Mouse (Mus musculus): ENCODE results near the gene Cmtm4. TPM values are rescaled to one million over a fixed set of nuclear protein-coding genes. Genes with fewer than 3 reads are reported as not detected.

The Cmtm4 gene
- polyA plus RNA-seq (2012; ENCODE audit: insufficient read depth, low replicate concordance), result 0.69 and 1.2 TPM in 2 replicates

- H3K9me3 ChIP-seq, result peaks cover 16% of the 10 kb centered on the region
- peak within 1 kb of the TSS; percentile 93 for H3K4me3 ChIP-seq (replicated peaks)
- peaks cover 18% of the 10 kb centered on the region for H3K4me1 ChIP-seq
- no peak for TF ChIP-seq GATA1 (IDR thresholded peaks at IDR 0.05; ENCODE audit: borderline replicate concordance, low read length)
- TF ChIP-seq FLI1 (IDR thresholded peaks at IDR 0.05; ENCODE audit: low read length), result no peak
- H3K36me3 ChIP-seq (replicated peaks; ENCODE audit: low read length), result no peaks in the 10 kb centered on the region
- peaks cover 37% of the 10 kb centered on the region for H3K27me3 ChIP-seq (replicated peaks)
These were observed at the start of gene Cmtm4 for GRCm38 (mm10) chr8:104395703-104396357. Cmtm4 (minus strand) TSS chr8:104395807.

- peaks cover 10% of the 10 kb centered on the region for H3K36me3 ChIP-seq (replicated peaks; ENCODE audit: low read length)
- no peaks in the 10 kb centered on the region for H3K9me3 ChIP-seq
- no peak overlapping the region for H3K4me3 ChIP-seq (replicated peaks)
- peaks cover 25% of the 10 kb centered on the region for H3K4me1 ChIP-seq
- TF ChIP-seq GATA1 (IDR thresholded peaks at IDR 0.05; ENCODE audit: borderline replicate concordance, low read length) (no peak), FLI1 (IDR thresholded peaks at IDR 0.05; ENCODE audit: low read length) (no peak)
- peaks cover 6% of the 10 kb centered on the region for H3K27me3 ChIP-seq (replicated peaks)
These were observed 49.6 kb upstream of the Cmtm4 start for GRCm38 (mm10) chr8:104445248-104445647.

GRCm38 (mm10) chr8:104443125-104443679, 47.6 kb upstream of the Cmtm4 start:
- no peaks in the 10 kb centered on the region for H3K9me3 ChIP-seq
- peaks cover 3% of the 10 kb centered on the region for H3K27me3 ChIP-seq (replicated peaks)
- peak overlapping the region; percentile 93 for H3K4me3 ChIP-seq (replicated peaks)
- H3K4me1 ChIP-seq, result peaks cover 31% of the 10 kb centered on the region
- peaks cover 31% of the 10 kb centered on the region for H3K36me3 ChIP-seq (replicated peaks; ENCODE audit: low read length)
- TF ChIP-seq GATA1 (IDR thresholded peaks at IDR 0.05; ENCODE audit: borderline replicate concordance, low read length), result no peak
- TF ChIP-seq FLI1 (IDR thresholded peaks at IDR 0.05; ENCODE audit: low read length), result no peak

DNA sequence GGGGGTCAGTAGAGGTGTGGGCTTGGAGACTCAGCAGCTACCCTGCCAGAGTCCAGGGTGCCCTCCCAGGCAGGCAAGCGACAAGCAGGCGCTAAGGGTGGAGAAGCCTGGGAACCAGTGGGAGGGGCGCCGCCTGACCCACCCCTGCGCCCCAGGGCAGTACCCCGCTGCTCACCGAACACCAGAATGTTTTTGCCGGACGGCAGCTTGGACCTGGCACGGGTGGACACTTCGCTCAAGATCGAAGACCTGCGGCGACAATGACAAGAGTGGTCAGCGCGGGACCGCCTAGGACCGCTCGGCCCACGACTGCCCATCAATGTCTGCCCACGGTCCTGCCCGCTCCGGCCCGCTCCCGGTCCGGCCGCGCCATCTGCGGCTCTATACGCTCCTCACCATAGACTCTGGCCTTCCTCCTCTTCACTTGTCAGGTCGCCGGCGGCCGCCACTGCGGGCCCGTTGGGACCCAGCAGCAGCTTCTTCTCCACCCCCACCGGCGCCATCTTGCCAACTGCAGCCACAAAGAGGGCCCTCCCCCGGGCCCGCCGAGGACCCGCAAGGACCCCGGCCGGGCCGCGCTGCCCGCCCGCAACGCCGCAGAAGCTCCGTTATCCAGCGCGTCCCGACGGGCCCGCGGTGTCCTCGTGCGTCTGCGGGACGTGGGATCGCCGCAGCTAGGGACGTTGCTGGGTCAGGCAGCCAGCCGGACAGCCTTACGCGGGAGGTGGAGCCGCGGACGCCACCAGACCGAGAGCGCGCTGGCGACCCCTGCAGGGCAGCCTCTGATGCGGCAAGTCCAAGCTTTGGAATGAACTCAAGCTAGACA, 46.9 kb upstream of the Cmtm4 start, which contains the start of gene Dync1li2:
Gene Dync1li2, minus strand, starts transcription at position 749 of the 826 bp plus-strand sequence.
- H3K4me3 ChIP-seq (replicated peaks), result peak within 1 kb of the TSS; percentile 93
- TF ChIP-seq GATA1 (IDR thresholded peaks at IDR 0.05; ENCODE audit: borderline replicate concordance, low read length) (no peak), FLI1 (IDR thresholded peaks at IDR 0.05; ENCODE audit: low read length) (no peak)
- no peaks in the 10 kb centered on the region for H3K9me3 ChIP-seq
- peaks cover 31% of the 10 kb centered on the region for H3K4me1 ChIP-seq
- H3K36me3 ChIP-seq (replicated peaks; ENCODE audit: low read length), result peaks cover 38% of the 10 kb centered on the region
- H3K27me3 ChIP-seq (replicated peaks), result peaks cover 3% of the 10 kb centered on the region

GRCm38 (mm10) chr8:104441613-104442012, 46.0 kb upstream of the Cmtm4 start:
- H3K4me1 ChIP-seq, result peaks cover 31% of the 10 kb centered on the region
- peaks cover 2% of the 10 kb centered on the region for H3K27me3 ChIP-seq (replicated peaks)
- H3K4me3 ChIP-seq (replicated peaks), result peak overlapping the region; percentile 93
- no peaks in the 10 kb centered on the region for H3K9me3 ChIP-seq
- TF ChIP-seq GATA1 (IDR thresholded peaks at IDR 0.05; ENCODE audit: borderline replicate concordance, low read length) (no peak), FLI1 (IDR thresholded peaks at IDR 0.05; ENCODE audit: low read length) (no peak)
- H3K36me3 ChIP-seq (replicated peaks; ENCODE audit: low read length), result peaks cover 47% of the 10 kb centered on the region

- no peaks in the 10 kb centered on the region for H3K9me3 ChIP-seq
These were observed 43.9 kb upstream of the Cmtm4 start for GRCm38 (mm10) chr8:104439461-104439860.

DNA sequence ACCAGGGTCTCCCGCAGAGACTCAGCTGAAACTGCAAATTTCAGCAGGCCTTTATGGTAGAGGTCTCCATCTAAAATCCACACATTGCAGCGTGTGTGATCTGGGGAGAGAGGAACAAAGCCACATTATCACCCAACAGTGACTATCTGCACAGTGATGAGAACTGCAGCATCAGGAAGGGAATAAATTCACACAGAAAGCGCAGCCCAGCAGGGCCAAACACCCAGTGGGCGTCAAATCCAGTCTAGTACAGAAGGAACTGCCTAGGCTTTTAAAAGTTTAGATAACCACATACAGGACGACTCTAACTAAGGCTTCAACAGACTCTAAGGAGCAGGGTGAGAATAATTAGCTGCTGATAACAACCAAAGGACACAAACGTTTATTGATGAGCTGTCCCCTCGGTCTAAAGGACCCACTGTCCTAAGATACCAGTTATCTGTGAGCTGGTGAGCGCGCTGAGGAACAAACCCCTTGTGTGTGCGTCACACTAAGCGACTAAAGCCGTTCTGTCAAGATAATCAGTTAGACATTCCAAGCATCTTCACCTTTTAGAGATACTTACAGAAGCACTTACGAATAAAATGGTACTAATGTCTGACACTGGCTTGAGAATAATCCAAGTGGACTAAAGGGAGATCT, 42.0 kb upstream of the Cmtm4 start:
- Histone ChIP-seq H3K36me3 (replicated peaks; ENCODE audit: low read length) (peaks cover 86% of the 10 kb centered on the region), H3K9me3 (no peaks in the 10 kb centered on the region), H3K27me3 (replicated peaks) (no peaks in the 10 kb centered on the region), H3K4me3 (replicated peaks) (no peak overlapping the region), H3K4me1 (peaks cover 43% of the 10 kb centered on the region)
- TF ChIP-seq FLI1 (IDR thresholded peaks at IDR 0.05; ENCODE audit: low read length) (no peak), GATA1 (IDR thresholded peaks at IDR 0.05; ENCODE audit: borderline replicate concordance, low read length) (no peak)

More at GRCm38 (mm10) chr8:104439461-104439860, 43.9 kb upstream of the Cmtm4 start:
- Histone ChIP-seq H3K4me1 (peaks cover 46% of the 10 kb centered on the region), H3K27me3 (replicated peaks) (no peaks in the 10 kb centered on the region), H3K4me3 (replicated peaks) (no peak overlapping the region), H3K36me3 (replicated peaks; ENCODE audit: low read length) (peaks cover 68% of the 10 kb centered on the region)
- no peak for TF ChIP-seq GATA1 (IDR thresholded peaks at IDR 0.05; ENCODE audit: borderline replicate concordance, low read length)

GRCm38 (mm10) chr8:104436591-104436990, 41.0 kb upstream of the Cmtm4 start:
- H3K4me3 ChIP-seq (replicated peaks), result no peak overlapping the region
- TF ChIP-seq FLI1 (IDR thresholded peaks at IDR 0.05; ENCODE audit: low read length), result no peak
- TF ChIP-seq GATA1 (IDR thresholded peaks at IDR 0.05; ENCODE audit: borderline replicate concordance, low read length), result no peak
- peaks cover 96% of the 10 kb centered on the region for H3K36me3 ChIP-seq (replicated peaks; ENCODE audit: low read length)
- no peaks in the 10 kb centered on the region for H3K9me3 ChIP-seq
- no peaks in the 10 kb centered on the region for H3K27me3 ChIP-seq (replicated peaks)
- peaks cover 37% of the 10 kb centered on the region for H3K4me1 ChIP-seq

DNA sequence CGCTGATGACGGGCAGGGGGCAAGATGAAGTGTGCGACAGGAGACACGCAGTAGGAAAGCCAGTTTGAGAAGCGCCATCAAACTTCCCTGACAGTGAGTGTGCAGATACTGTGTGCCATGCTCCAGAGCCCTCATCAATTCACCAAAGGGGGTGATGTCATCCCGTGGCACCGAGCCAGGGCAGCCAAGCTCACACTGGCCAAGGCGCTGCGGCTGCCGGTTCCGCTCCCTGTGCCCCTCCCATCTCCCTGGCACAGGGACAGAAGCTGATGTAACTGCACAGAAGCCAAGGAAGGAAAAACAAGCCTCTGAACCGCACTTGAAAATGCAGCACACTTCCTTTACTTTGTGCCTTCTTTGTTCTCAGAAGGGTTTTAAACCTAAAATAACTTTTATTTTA, 40.4 kb upstream of the Cmtm4 start:
- Histone ChIP-seq H3K27me3 (replicated peaks) (no peaks in the 10 kb centered on the region), H3K4me3 (replicated peaks) (peak overlapping the region; percentile 8), H3K36me3 (replicated peaks; ENCODE audit: low read length) (peaks cover 99% of the 10 kb centered on the region), H3K4me1 (peaks cover 33% of the 10 kb centered on the region), H3K9me3 (no peaks in the 10 kb centered on the region)
- no peak for TF ChIP-seq GATA1 (IDR thresholded peaks at IDR 0.05; ENCODE audit: borderline replicate concordance, low read length)
- TF ChIP-seq FLI1 (IDR thresholded peaks at IDR 0.05; ENCODE audit: low read length), result no peak

Data from megakaryocyte, embryonic 14.5 days (primary cell).